Mouse (Mus musculus) lung, adult 2 months (tissue): ENCODE results near the gene Mblac2. TPM values are rescaled to one million over a fixed set of nuclear protein-coding genes. Genes with fewer than 3 reads are reported as not detected.

Source experiments
- DNase-seq: peaks from one replicate; pipeline ENCODE4 v3.0.0; 2022
- H3K4me1 ChIP-seq: fragments of 200-500 bp; 2 replicates; pipeline ENCODE4 v1.6.1; 2011; ENCODE audit warnings: low read length; ENCODE audit not compliant: control insufficient read depth, insufficient read depth
- H3K4me3 ChIP-seq: fragments of 200-500 bp; replicated peaks from 2 replicates; pipeline ENCODE3; 2011; ENCODE audit warnings: low read depth, mild to moderate bottlenecking, control low read depth, low read length; ENCODE audit errors: extremely low read depth
- CTCF ChIP-seq: fragments of 200-500 bp; IDR thresholded peaks from 2 replicates; pipeline ENCODE4 v1.5.1; 2011; ENCODE audit warnings: mild to moderate bottlenecking, low read length, control low read depth; ENCODE audit not compliant: insufficient read depth
- POLR2A ChIP-seq: fragments of 200-500 bp; IDR thresholded peaks from 2 replicates; pipeline ENCODE4 v1.6.1; 2011; ENCODE audit warnings: low read depth, mild to moderate bottlenecking, control low read depth, low read length, borderline replicate concordance; ENCODE audit errors: extremely low read depth
- WGBS: fragments of 180-500 bp; shearing (Covaris S2); methylation state at CpG from one replicate; pipeline ENCODE4 v1.1.7; 2018; 5-methylcytosine and 5-hydroxymethylcytosine counted together
- polyA plus RNA-seq: library from polyadenylated mRNA; depleted of rRNA; stranded (reverse); fragments of >200 nt; gene quantifications from 2 replicates; pipeline ENCODE4 v1.2.3, GENCODE M21; 2012; rRNA removed

Mblac2 gene
- polyA plus RNA-seq, 1 experiment = 4.0 TPM

DNA sequence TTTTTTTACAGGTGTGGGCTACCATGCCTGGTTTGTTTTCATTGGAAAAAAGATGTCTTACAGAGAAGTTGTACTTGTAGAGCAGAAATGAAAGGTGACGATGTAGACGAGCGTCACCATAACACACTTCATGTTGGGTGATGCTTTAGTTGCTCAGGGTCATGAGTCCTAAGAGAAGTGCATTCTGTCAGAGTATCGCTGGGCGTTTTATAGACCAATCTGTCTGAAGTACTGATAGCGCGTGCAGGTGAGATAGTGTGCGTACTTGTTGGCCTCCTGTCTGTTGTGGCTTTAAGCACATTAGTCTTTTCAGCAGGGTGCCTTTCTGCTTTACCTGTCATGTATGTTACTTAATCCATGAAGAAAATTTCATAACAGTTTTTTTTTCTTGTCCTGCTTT is 79.0 kb downstream of the Mblac2 start:
- Histone ChIP-seq H3K4me3 (no peak overlapping the region), H3K4me1 (peaks cover 3% of the 10 kb centered on the region)
- no peak for DNase-seq
- WGBS = 94% methylated on average over 8 of the region's 8 CpGs
- TF ChIP-seq POLR2A (no peak), CTCF (no peak)

DNA sequence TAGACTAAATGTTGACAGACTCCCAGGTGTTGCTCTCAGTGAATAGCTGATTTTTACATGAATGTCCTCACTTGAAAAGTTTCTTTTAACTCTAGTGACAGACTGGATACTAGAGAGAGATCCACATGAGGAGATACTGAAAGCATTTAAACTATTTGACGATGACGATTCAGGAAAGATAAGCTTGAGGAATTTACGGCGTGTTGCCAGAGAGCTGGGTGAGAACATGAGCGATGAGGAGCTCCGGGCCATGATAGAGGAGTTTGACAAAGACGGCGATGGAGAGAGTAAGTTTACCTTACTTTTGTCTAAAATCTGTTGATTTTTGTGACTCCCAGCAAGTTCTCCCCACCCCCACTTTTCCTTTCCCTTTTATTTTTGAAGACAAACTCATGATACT is 80.7 kb downstream of the Mblac2 start:
- H3K4me3 ChIP-seq = no peak overlapping the region
- no peak for TF ChIP-seq POLR2A
- no peak for TF ChIP-seq CTCF
- H3K4me1 ChIP-seq = peaks cover 3% of the 10 kb centered on the region
- WGBS = 32% methylated on average over 8 of the region's 8 CpGs
- no peak for DNase-seq

- DNase-seq = no peak
- no peak overlapping the region for H3K4me3 ChIP-seq
- H3K4me1 ChIP-seq = peaks cover 3% of the 10 kb centered on the region
- no peak for TF ChIP-seq POLR2A
- TF ChIP-seq CTCF = no peak
- 4% methylated on average over 1 of the region's 1 CpGs for whole genome bisulfite sequencing
Observed at GRCm38 (mm10) chr13:81793850-81794249, 82.7 kb downstream of the Mblac2 start.

DNA sequence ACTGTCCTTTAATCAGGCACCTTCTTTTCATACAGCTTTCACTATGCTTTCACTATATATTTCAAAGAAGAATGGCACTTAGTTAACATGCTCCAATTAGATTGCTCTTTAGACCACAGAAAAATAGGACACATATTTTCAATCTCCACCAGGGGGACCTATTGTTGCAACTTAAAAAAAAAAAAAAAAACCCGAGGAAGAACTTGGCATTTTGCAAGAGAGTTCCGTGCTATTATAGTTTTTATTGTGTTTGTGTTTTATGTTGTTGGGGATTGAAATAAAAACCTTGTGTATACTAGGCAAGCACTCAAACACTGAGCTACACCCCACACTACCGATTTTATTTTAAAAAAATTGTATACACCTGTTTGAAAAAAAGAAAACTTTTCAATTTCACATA is 90.0 kb downstream of the Mblac2 start:
- no peak overlapping the region for H3K4me3 ChIP-seq
- DNase-seq = no peak
- TF ChIP-seq CTCF (no peak), POLR2A (no peak)
- H3K4me1 ChIP-seq = no peaks in the 10 kb centered on the region
- 15% methylated on average over 3 of the region's 3 CpGs for WGBS

Other genes with a start within 250 kb of the Mblac2 start
- 0.46 and 1.3 TPM in 2 replicates for gene Adgrv1, start 78.2 kb upstream of the Mblac2 start, polyA plus RNA-seq
- 6.1 and 7.2 TPM in 2 replicates for gene Lysmd3, start 53.7 kb upstream of the Mblac2 start, polyA plus RNA-seq
- 1.2 and 6.4 TPM in 2 replicates for gene Polr3g, start 328 bp upstream of the Mblac2 start, polyA plus RNA-seq
- gene Cetn3, start 71.7 kb downstream of the Mblac2 start, polyA plus RNA-seq = 2.9 and 8.8 TPM in 2 replicates